Mouse (Mus musculus): ENCODE measurements around the gene Exosc5. TPM values are rescaled to one million over a fixed set of nuclear protein-coding genes. Genes with fewer than 3 reads are reported as not detected.

Gene Exosc5
- total RNA-seq (2022): 10 to 100 TPM; 23.1 to 32.2 (median 27.5) TPM

- DNase-seq (ENCODE audit: low spot score in 2 of 2): peak; percentile 99
Observed at GRCm38 (mm10) chr7:25658657-25659472, at the start of gene Exosc5, which contains the start of gene Bckdha. TSS of gene Exosc5 (plus strand) at chr7:25659164. TSS of gene Bckdha (minus strand) at chr7:25658981.

GRCm38 (mm10) chr7:25610056-25610455 is 48.9 kb upstream of the Exosc5 start:
- no peak for DNase-seq (ENCODE audit: low spot score in 2 of 2)

- DNase-seq (ENCODE audit: low spot score in 2 of 2): no peak
Observed at GRCm38 (mm10) chr7:25611501-25611900, 47.5 kb upstream of the Exosc5 start.

- DNase-seq (ENCODE audit: low spot score in 2 of 2): no peak
Observed at GRCm38 (mm10) chr7:25614086-25614485, 44.9 kb upstream of the Exosc5 start.

- DNase-seq (ENCODE audit: low spot score in 2 of 2): no peak
Observed at GRCm38 (mm10) chr7:25614831-25615705, 43.9 kb upstream of the Exosc5 start.

- DNase-seq (ENCODE audit: low spot score in 2 of 2): no peak
Observed at GRCm38 (mm10) chr7:25615706-25616011, 43.3 kb upstream of the Exosc5 start, which contains the start of gene Erich4. TSS of gene Erich4 (minus strand) at chr7:25615892.

- DNase-seq (ENCODE audit: low spot score in 2 of 2): no peak
Observed at GRCm38 (mm10) chr7:25617376-25618160, 41.4 kb upstream of the Exosc5 start.

GRCm38 (mm10) chr7:25618865-25619721 is 39.9 kb upstream of the Exosc5 start, which contains the start of gene Dmac2:
TSS of gene Dmac2 (plus strand) at chr7:25619414.
- DNase-seq (ENCODE audit: low spot score in 2 of 2): peak; percentile 93

GRCm38 (mm10) chr7:25619722-25619991 is 39.3 kb upstream of the Exosc5 start:
- DNase-seq (ENCODE audit: low spot score in 2 of 2): no peak

GRCm38 (mm10) chr7:25620101-25620500 is 38.9 kb upstream of the Exosc5 start:
- DNase-seq (ENCODE audit: low spot score in 2 of 2): no peak

GRCm38 (mm10) chr7:25620751-25621150 is 38.2 kb upstream of the Exosc5 start:
- DNase-seq (ENCODE audit: low spot score in 2 of 2): no peak

GRCm38 (mm10) chr7:25623857-25624370 is 35.0 kb upstream of the Exosc5 start:
- no peak for DNase-seq (ENCODE audit: low spot score in 2 of 2)

GRCm38 (mm10) chr7:25624851-25625250 is 34.1 kb upstream of the Exosc5 start:
- no peak for DNase-seq (ENCODE audit: low spot score in 2 of 2)

GRCm38 (mm10) chr7:25625594-25626250 is 33.2 kb upstream of the Exosc5 start:
- DNase-seq (ENCODE audit: low spot score in 2 of 2): no peak

- DNase-seq (ENCODE audit: low spot score in 2 of 2): no peak
Observed at GRCm38 (mm10) chr7:25626509-25627430, 32.2 kb upstream of the Exosc5 start, which contains the start of gene B3gnt8. TSS of gene B3gnt8 (plus strand) at chr7:25626654.

- DNase-seq (ENCODE audit: low spot score in 2 of 2): no peak
Observed at GRCm38 (mm10) chr7:25627431-25628322, 31.3 kb upstream of the Exosc5 start.

- DNase-seq (ENCODE audit: low spot score in 2 of 2): peak in 1 of 2 experiments; percentile 7
Observed at GRCm38 (mm10) chr7:25628323-25628620, 30.7 kb upstream of the Exosc5 start.

- no peak for DNase-seq (ENCODE audit: low spot score in 2 of 2)
Observed at GRCm38 (mm10) chr7:25632679-25633078, 26.3 kb upstream of the Exosc5 start.
